Mouse (Mus musculus): ENCODE measurements around the gene Il19.

GRCm38 (mm10) chr1:130902505-130902904 lies 37.4 kb downstream of the Il19 start:
- TF ChIP-seq CTCF (IDR thresholded peaks at IDR 0.05): no peak
- no peak for TF ChIP-seq EP300 (IDR thresholded peaks at IDR 0.05)

All from lung, postnatal 0 days (tissue).